Mouse (Mus musculus) heart, postnatal 0 days (tissue): Measurements from ENCODE around the gene Agpat1. TPM values are rescaled to one million over a fixed set of nuclear protein-coding genes. Genes with fewer than 3 reads are reported as not detected.

Experiments used
- ATAC-seq: fragments of 200-750 bp; cut with Nextera tagmentation; 2 replicates; pipeline ENCODE4 v1.8.0; 2017; ENCODE audit warnings: low read depth, moderate number of reproducible peaks, moderate library complexity; ENCODE audit not compliant: insufficient read depth
- DNase-seq: peaks from one replicate; pipeline ENCODE4 v3.0.0-alpha.2; 2016; ENCODE audit warnings: low spot score
- H3K27ac ChIP-seq: fragments of 300-500 bp; sonication (generic); 2 replicates; pipeline ENCODE4 v1.5.1; 2014; ENCODE audit warnings: low read depth, mild to moderate bottlenecking
- H3K27me3 ChIP-seq: fragments of 300-500 bp; sonication (generic); 2 replicates; pipeline ENCODE4 v1.6.1; 2014; ENCODE audit warnings: low read length, mixed read lengths; ENCODE audit not compliant: control insufficient read depth, insufficient read depth
- H3K36me3 ChIP-seq: fragments of 300-500 bp; sonication (generic); replicated peaks from 2 replicates; pipeline ENCODE4 v1.6.1; 2014; ENCODE audit warnings: low read length, mixed read lengths; ENCODE audit not compliant: control insufficient read depth, insufficient read depth
- H3K4me1 ChIP-seq: fragments of 300-500 bp; sonication (generic); 2 replicates; pipeline ENCODE4 v1.6.1; 2014; ENCODE audit warnings: antibody characterized with exemption; ENCODE audit not compliant: control insufficient read depth, insufficient read depth
- H3K4me2 ChIP-seq: fragments of 300-500 bp; sonication (generic); 2 replicates; pipeline ENCODE4 v1.6.1; 2014; ENCODE audit warnings: low read depth, mild to moderate bottlenecking, low read length, moderate library complexity
- H3K4me3 ChIP-seq: fragments of 300-500 bp; sonication (generic); 2 replicates; pipeline ENCODE4 v1.5.1; 2014; ENCODE audit warnings: low read depth, low read length
- H3K9ac ChIP-seq: fragments of 300-500 bp; sonication (generic); replicated peaks from 2 replicates; pipeline ENCODE4 v1.6.1; 2014; ENCODE audit warnings: low read depth, low read length, mixed read lengths
- H3K9me3 ChIP-seq: fragments of 300-500 bp; sonication (generic); replicated peaks from 2 replicates; pipeline ENCODE4 v1.6.1; 2016; ENCODE audit warnings: low read length; ENCODE audit not compliant: control insufficient read depth
- CTCF ChIP-seq: IDR thresholded peaks from 2 replicates; pipeline ENCODE4 v1.5.1; 2016; ENCODE audit warnings: antibody characterized with exemption, control low read depth, low read depth
- EP300 ChIP-seq: IDR thresholded peaks from 2 replicates; pipeline ENCODE4 v1.6.1; 2016; ENCODE audit warnings: antibody characterized with exemption, low read depth
- WGBS: fragments of 180-500 bp; shearing (Covaris S2); extraction: QIAGEN DNeasy Blood & Tissue Kit; methylation state at CpG from one replicate; pipeline ENCODE4 v1.1.7; 2014; 5-methylcytosine and 5-hydroxymethylcytosine counted together
- polyA plus RNA-seq: library from polyadenylated mRNA; unstranded; fragments of >200 nt; fragmentation: Nextera tagmentation; extraction: Ambion mirVana; gene quantifications from 2 replicates; pipeline ENCODE4 v1.2.1, GENCODE M21; 2015
- total RNA-seq: library from RNA; depleted of rRNA; stranded (reverse); fragments of >200 nt; gene quantifications from 2 replicates; pipeline ENCODE4 v1.2.3, GENCODE M21; 2014; ENCODE audit warnings: low replicate concordance

Gene Agpat1
- total and polyA plus RNA-seq, 2 experiments from 2014 or later, result 39.6 to 112 TPM

DNA sequence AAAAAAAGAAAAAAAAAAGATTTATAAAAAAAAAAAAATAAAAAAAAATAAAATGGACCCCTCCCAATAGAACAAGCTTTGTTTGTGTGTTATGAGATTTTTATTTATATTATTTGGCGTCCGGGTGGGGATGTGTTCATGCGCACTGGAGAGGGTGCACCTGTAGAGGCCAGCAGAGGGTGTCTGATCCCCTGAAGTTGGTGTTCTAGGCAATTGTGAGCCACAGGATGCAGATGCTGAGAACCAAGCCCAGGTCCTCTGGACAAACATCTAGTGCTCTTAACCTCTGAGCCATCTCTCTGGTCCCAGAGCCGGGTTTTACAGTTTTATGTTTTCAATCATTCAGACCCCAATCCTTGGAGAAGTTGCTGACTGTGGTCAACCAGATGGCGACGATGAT lies 43.6 kb upstream of the Agpat1 start:
- 92% methylated on average over 6 of the region's 6 CpGs for WGBS
- no peak overlapping the region for H3K9ac ChIP-seq
- no peaks in the 10 kb centered on the region for H3K36me3 ChIP-seq
- DNase-seq (no peak), ATAC-seq (no peak)
- no peak overlapping the region for H3K4me2 ChIP-seq
- no peaks in the 10 kb centered on the region for H3K9me3 ChIP-seq
- no peak for TF ChIP-seq CTCF
- TF ChIP-seq EP300, result no peak
- H3K4me3 ChIP-seq, result no peak overlapping the region
- peaks cover 5% of the 10 kb centered on the region; the same call in 1 of the 2 replicates for H3K4me1 ChIP-seq
- H3K27me3 ChIP-seq, result no peaks in the 10 kb centered on the region
- no peak overlapping the region for H3K27ac ChIP-seq

DNA sequence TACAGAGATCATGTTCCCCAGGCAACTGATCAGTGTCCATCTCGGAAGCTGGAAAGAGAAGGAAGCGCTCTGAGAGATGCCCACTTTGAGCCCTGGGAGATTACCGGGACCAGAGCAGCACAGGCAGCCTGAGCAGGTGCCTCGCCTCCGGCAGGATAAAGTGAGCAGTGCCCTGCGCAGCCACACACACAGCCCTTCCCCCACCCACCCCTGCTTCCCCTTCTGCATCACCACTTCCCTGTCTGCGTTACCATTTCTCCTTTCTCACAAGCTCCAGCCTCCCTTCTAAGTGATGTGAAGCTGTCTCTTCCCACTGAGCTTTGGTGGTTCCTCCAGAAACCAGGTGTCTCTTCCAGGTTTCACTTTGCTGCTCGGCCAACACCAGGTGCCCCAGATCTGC lies 42.9 kb upstream of the Agpat1 start:
- TF ChIP-seq EP300 (no peak), CTCF (no peak)
- 34% methylated on average over 8 of the region's 8 CpGs for WGBS
- H3K9ac ChIP-seq, result no peak overlapping the region

GRCm38 (mm10) chr17:34562595-34562994 lies 41.5 kb upstream of the Agpat1 start:
- DNase-seq (no peak), ATAC-seq (no peak)
- H3K36me3 ChIP-seq, result no peaks in the 10 kb centered on the region
- 53% methylated on average over 3 of the region's 3 CpGs for WGBS
- no peak overlapping the region for H3K4me2 ChIP-seq
- no peak overlapping the region for H3K4me3 ChIP-seq
- no peaks in the 10 kb centered on the region for H3K9me3 ChIP-seq
- H3K27ac ChIP-seq, result peak overlapping the region; percentile 30; the same call in 1 of the 2 replicates
- TF ChIP-seq EP300, result no peak
- no peak for TF ChIP-seq CTCF
- H3K9ac ChIP-seq, result no peak overlapping the region
- H3K27me3 ChIP-seq, result no peaks in the 10 kb centered on the region; the same call in 1 of the 2 replicates
- peaks cover 5% of the 10 kb centered on the region; the same call in 1 of the 2 replicates for H3K4me1 ChIP-seq

More for the DNA sequence above, 42.9 kb upstream of the Agpat1 start:
- Histone ChIP-seq H3K27ac (peak overlapping the region; percentile 79), H3K4me2 (peak overlapping the region; percentile 38), H3K27me3 (no peaks in the 10 kb centered on the region), H3K9me3 (no peaks in the 10 kb centered on the region), H3K36me3 (no peaks in the 10 kb centered on the region), H3K4me1 (peaks cover 5% of the 10 kb centered on the region; the same call in 1 of the 2 replicates), H3K4me3 (peak overlapping the region; percentile 23)
- no peak for ATAC-seq
- DNase-seq, result no peak

DNA sequence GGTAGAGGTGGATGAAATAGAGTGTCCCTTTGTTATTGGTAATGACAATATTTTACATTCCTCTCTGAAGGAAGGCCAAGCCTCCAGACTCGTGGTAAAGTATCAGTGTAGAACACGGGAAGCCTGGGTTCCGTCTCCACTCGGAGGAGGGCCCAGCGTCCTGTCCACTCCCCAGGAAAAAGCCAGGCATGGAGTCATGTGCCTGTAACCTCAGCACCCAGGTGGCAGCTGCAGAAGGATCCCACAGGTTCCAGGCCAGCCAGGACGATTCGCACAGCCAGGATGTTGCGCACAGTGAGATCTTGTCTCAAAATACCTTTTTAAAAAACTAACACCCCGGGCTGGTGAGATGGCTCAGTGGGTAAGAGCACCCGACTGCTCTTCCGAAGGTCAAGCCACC lies 40.7 kb upstream of the Agpat1 start:
- WGBS, result 55% methylated on average over 11 of the region's 11 CpGs
- peak overlapping the region; percentile 93; the same call in 1 of the 2 replicates for H3K27ac ChIP-seq

GRCm38 (mm10) chr17:34564003-34564421 lies 40.0 kb upstream of the Agpat1 start, which contains the start of gene Notch4:
Gene Notch4, plus strand, starts transcription at chr17:34564268.
- Histone ChIP-seq H3K27ac (peak within 1 kb of the TSS; percentile 93), H3K27me3 (no peaks in the 10 kb centered on the region; the same call in 1 of the 2 replicates), H3K4me2 (peak within 1 kb of the TSS; percentile 58), H3K4me1 (peaks cover 5% of the 10 kb centered on the region; the same call in 1 of the 2 replicates), H3K9me3 (no peaks in the 10 kb centered on the region), H3K4me3 (peak within 1 kb of the TSS; percentile 40), H3K9ac (peak within 1 kb of the TSS; percentile 34), H3K36me3 (no peaks in the 10 kb centered on the region)
- TF ChIP-seq EP300 (0 out of 2 replicates have a peak, but pooled peaks have one; percentile 31), CTCF (no peak)
- DNase-seq (peak; percentile 51), ATAC-seq (peak; percentile 80)
- WGBS, result 13% methylated on average over 6 of the region's 6 CpGs

More for the DNA sequence above, 40.7 kb upstream of the Agpat1 start:
- H3K4me3 ChIP-seq, result no peak overlapping the region
- peaks cover 5% of the 10 kb centered on the region; the same call in 1 of the 2 replicates for H3K4me1 ChIP-seq
- TF ChIP-seq EP300, result no peak
- no peak for TF ChIP-seq CTCF
- DNase-seq, result no peak
- H3K36me3 ChIP-seq, result no peaks in the 10 kb centered on the region
- no peak for ATAC-seq
- no peak overlapping the region for H3K9ac ChIP-seq
- no peaks in the 10 kb centered on the region; the same call in 1 of the 2 replicates for H3K27me3 ChIP-seq
- no peaks in the 10 kb centered on the region for H3K9me3 ChIP-seq
- no peak overlapping the region for H3K4me2 ChIP-seq

DNA sequence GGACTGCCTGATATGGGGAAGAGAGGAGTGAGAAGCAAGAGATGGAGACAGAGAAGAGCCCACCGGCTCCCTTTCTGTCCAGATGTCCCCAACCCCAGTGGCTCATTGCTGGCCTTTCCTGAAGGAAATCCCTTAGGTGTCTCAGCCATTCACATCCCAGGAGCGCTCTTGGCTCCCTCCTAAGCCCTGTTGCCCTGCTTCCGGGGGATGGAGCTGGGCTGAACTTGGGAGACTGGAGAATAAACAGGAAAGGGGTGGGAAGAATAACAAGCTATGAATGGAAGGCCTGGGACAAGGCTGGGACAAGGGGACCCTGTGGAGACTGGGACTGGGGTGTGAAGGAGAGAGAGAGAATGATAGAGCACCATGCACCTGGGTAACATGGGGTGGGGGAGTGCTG lies 39.3 kb upstream of the Agpat1 start:
- H3K36me3 ChIP-seq, result no peaks in the 10 kb centered on the region
- H3K9me3 ChIP-seq, result no peaks in the 10 kb centered on the region
- H3K9ac ChIP-seq, result peak overlapping the region; percentile 34; the same call in 1 of the 2 replicates
- DNase-seq, result peak; percentile 78
- WGBS, result 21% methylated on average over 3 of the region's 3 CpGs
- H3K4me2 ChIP-seq, result peak overlapping the region; percentile 58
- peak; percentile 67 for ATAC-seq
- peak overlapping the region; percentile 40 for H3K4me3 ChIP-seq
- no peaks in the 10 kb centered on the region; the same call in 1 of the 2 replicates for H3K27me3 ChIP-seq
- TF ChIP-seq CTCF (no peak), EP300 (peak; percentile 56; the same call in 1 of the 2 replicates)
- peaks cover 5% of the 10 kb centered on the region; the same call in 1 of the 2 replicates for H3K4me1 ChIP-seq
- H3K27ac ChIP-seq, result peak overlapping the region; percentile 93
